Comparison of ENCODE assay signal across 9 mouse cellular contexts in genomic region chr1:181016045-181016444, GRCm38 (mm10). TPM values are rescaled to one million over a fixed set of nuclear protein-coding genes. Genes with fewer than 3 reads are reported as not detected.
DNase-seq lines count a peak whose midpoint lies in the region; ATAC-seq and TF ChIP-seq lines count a peak whose summit lies in the region.
"Had no signal": no experiment of that assay in that cellular context is flagged by ENCODE, and none has a peak within 500 bp of the region (broad histone marks: within the 10 kb centered on the region; RNA-seq: fewer than 3 reads in every experiment).

No protein-coding gene starts in this region.

- H3K4me2 ChIP-seq in embryonic facial prominence, embryonic 11.5 days (ENCODE audit: low read depth, low read length), result peak overlapping the region; percentile 97; the same call in 1 of the 2 replicates
- peak overlapping the region; percentile 92 for H3K4me2 ChIP-seq in kidney, embryonic 15.5 days
- H3K4me2 ChIP-seq in midbrain, postnatal 0 days (ENCODE audit: low read depth, low read length, poor library complexity, severe bottlenecking), result peak overlapping the region; percentile 98

- H3K4me3 ChIP-seq in layer of hippocampus, adult 2 months, result peak overlapping the region; percentile 58; the same call in 1 of the 2 replicates
- H3K4me3 ChIP-seq in embryonic facial prominence, embryonic 11.5 days (ENCODE audit: low read depth, low read length), result no peak overlapping the region; the same call in 1 of the 2 replicates
- H3K4me3 ChIP-seq in kidney, embryonic 15.5 days (replicated peaks), result no peak overlapping the region
- H3K4me3 ChIP-seq in midbrain, postnatal 0 days (ENCODE audit: low read depth, low read length), result peak overlapping the region; percentile 54; the same call in 1 of the 2 replicates

- H3K9me3 ChIP-seq in embryonic facial prominence, embryonic 11.5 days (replicated peaks; ENCODE audit: control insufficient read depth, low read length), result no peaks in the 10 kb centered on the region
- H3K9me3 ChIP-seq in kidney, embryonic 15.5 days (replicated peaks), result no peaks in the 10 kb centered on the region
- H3K9me3 ChIP-seq in midbrain, postnatal 0 days (ENCODE audit: low read length), result no peaks in the 10 kb centered on the region

- H3K27me3 ChIP-seq in embryonic facial prominence, embryonic 11.5 days (ENCODE audit: control insufficient read depth, insufficient read depth, low read length), result peaks cover 2% of the 10 kb centered on the region; the same call in 1 of the 2 replicates
- peaks cover 9% of the 10 kb centered on the region; the same call in 1 of the 2 replicates for H3K27me3 ChIP-seq in kidney, embryonic 15.5 days
- H3K27me3 ChIP-seq in midbrain, postnatal 0 days (ENCODE audit: insufficient read depth, low read length), result no peaks in the 10 kb centered on the region

- H3K27ac ChIP-seq in layer of hippocampus, adult 2 months, result peak overlapping the region; percentile 88
- no peak overlapping the region for H3K27ac ChIP-seq in embryonic facial prominence, embryonic 11.5 days (replicated peaks; ENCODE audit: low read depth, low read length)
- H3K27ac ChIP-seq in kidney, embryonic 15.5 days, result 0 out of 2 replicates have a peak overlapping the region, but pooled peaks have one; percentile 61
- H3K27ac ChIP-seq in midbrain, postnatal 0 days (ENCODE audit: low read depth, low read length), result no peak overlapping the region

- WGBS in embryonic facial prominence, embryonic 11.5 days, result 69% methylated on average over 4 of the region's 4 CpGs
- WGBS in kidney, embryonic 15.5 days, result 77% methylated on average over 4 of the region's 4 CpGs
- WGBS in midbrain, postnatal 0 days, result 81% methylated on average over 4 of the region's 4 CpGs

- no peak for TF ChIP-seq CTCF in layer of hippocampus, adult 2 months (conservative IDR thresholded peaks at IDR 0.05)
- TF ChIP-seq CTCF in midbrain, postnatal 0 days (IDR thresholded peaks at IDR 0.05), result no peak

- no peak for ATAC-seq in embryonic facial prominence, embryonic 11.5 days (replicated peaks; ENCODE audit: insufficient number of reproducible peaks, low FRiP score, low TSS enrichment, low read depth)
- no peak for ATAC-seq in kidney, embryonic 15.5 days (replicated peaks; ENCODE audit: low FRiP score)
- no peak for ATAC-seq in midbrain, postnatal 0 days (ENCODE audit: low FRiP score)

- no peaks in the 10 kb centered on the region; the same call in 1 of the 2 replicates for H3K4me1 ChIP-seq in embryonic facial prominence, embryonic 11.5 days (ENCODE audit: control insufficient read depth, insufficient read depth, low read length)
- peaks cover 40% of the 10 kb centered on the region for H3K4me1 ChIP-seq in kidney, embryonic 15.5 days
- H3K4me1 ChIP-seq in midbrain, postnatal 0 days (ENCODE audit: insufficient read depth, low read length), result no peaks in the 10 kb centered on the region; the same call in 1 of the 2 replicates

- H3K36me3 ChIP-seq in embryonic facial prominence, embryonic 11.5 days (replicated peaks; ENCODE audit: control insufficient read depth, insufficient read depth, low read depth, low read length), result no peaks in the 10 kb centered on the region
- no peaks in the 10 kb centered on the region for H3K36me3 ChIP-seq in kidney, embryonic 15.5 days
- no peaks in the 10 kb centered on the region for H3K36me3 ChIP-seq in midbrain, postnatal 0 days (ENCODE audit: insufficient read depth, low read length)

- H3K9ac ChIP-seq in embryonic facial prominence, embryonic 11.5 days (replicated peaks; ENCODE audit: low read length), result no peak overlapping the region
- H3K9ac ChIP-seq in kidney, embryonic 15.5 days, result no peak overlapping the region
- no peak overlapping the region for H3K9ac ChIP-seq in midbrain, postnatal 0 days (replicated peaks; ENCODE audit: low read length, poor library complexity, severe bottlenecking)

- no peak for DNase-seq in layer of hippocampus, adult 2 months (ENCODE audit: low spot score in 2 of 2)
- DNase-seq in layer of hippocampus, postnatal 10 days (ENCODE audit: low spot score in 2 of 2), result no peak
- no peak for DNase-seq in embryonic facial prominence, embryonic 11.5 days (ENCODE audit: low spot score)
- no peak for DNase-seq in midbrain, postnatal 0 days (ENCODE audit: low spot score)
- no peak for DNase-seq in embryo, embryonic 11 days
- DNase-seq in thymus, postnatal 14 days, result no peak
- no peak for DNase-seq in ovary, adult 18-20 months (ENCODE audit: low spot score)

RNA-seq across cellular contexts. Expression of gene Ephx1, which starts 4.7 kb away (rescaled TPM):
- 10 to 100 TPM; 30.2 to 30.3 TPM for total RNA-seq in layer of hippocampus, adult 2 months (2021)
- 10 to 100 TPM; 14.0 to 16.2 TPM for total RNA-seq in layer of hippocampus, postnatal 10 days (2021)
- 1.4 and 2.1 TPM in 2 replicates for polyA plus RNA-seq in embryonic facial prominence, embryonic 11.5 days (2014; fragmentation: Nextera tagmentation; extraction: Ambion mirVana)
- polyA plus RNA-seq in kidney, embryonic 15.5 days (2015; fragmentation: Nextera tagmentation; extraction: Ambion mirVana), result 5.7 and 5.8 TPM in 2 replicates
- total RNA-seq in midbrain, postnatal 0 days (2014; rRNA removed), result 11.8 and 13.8 TPM in 2 replicates
- polyA plus RNA-seq in midbrain, postnatal 0 days (2015; fragmentation: Nextera tagmentation; extraction: Ambion mirVana), result 9.7 and 10.6 TPM in 2 replicates

RNA-seq across cellular contexts. Expression of gene 9130409I23Rik, which starts 35.0 kb away (rescaled TPM):
- under 1 TPM in 1 of 2 experiments, not detected in 1; 0.17 TPM for total RNA-seq in layer of hippocampus, adult 2 months (2021)
- not detected for total RNA-seq in layer of hippocampus, postnatal 10 days (2021)
- not detected in 2 replicates for polyA plus RNA-seq in embryonic facial prominence, embryonic 11.5 days (2014; fragmentation: Nextera tagmentation; extraction: Ambion mirVana)
- not detected in 2 replicates for polyA plus RNA-seq in kidney, embryonic 15.5 days (2015; fragmentation: Nextera tagmentation; extraction: Ambion mirVana)
- total RNA-seq in midbrain, postnatal 0 days (2014; rRNA removed), result not detected in 2 replicates
- not detected in 2 replicates for polyA plus RNA-seq in midbrain, postnatal 0 days (2015; fragmentation: Nextera tagmentation; extraction: Ambion mirVana)
- total RNA-seq: gastrocnemius, postnatal 36 days had no signal

Comparison
In these comparisons a context has a peak if more than half of its experiments do, and no peak if none do; other contexts are left out.
1. H3K27ac ChIP-seq: peak in layer of hippocampus, adult 2 months (single experiment) and kidney, embryonic 15.5 days (single experiment); none in embryonic facial prominence, embryonic 11.5 days (single experiment) and midbrain, postnatal 0 days (single experiment).
2. H3K4me3 ChIP-seq: peak in layer of hippocampus, adult 2 months (single experiment) and midbrain, postnatal 0 days (single experiment); none in embryonic facial prominence, embryonic 11.5 days (single experiment) and kidney, embryonic 15.5 days (single experiment).
3. Peak in every context shown above with its lines, with median percentiles within 50 percentile points of each other: H3K4me2 ChIP-seq.